Mouse (Mus musculus): ENCODE results near the gene Grid2. TPM values are rescaled to one million over a fixed set of nuclear protein-coding genes. Genes with fewer than 3 reads are reported as not detected.

The Grid2 gene
- polyA plus RNA-seq, 1 experiment, result not detected

DNA sequence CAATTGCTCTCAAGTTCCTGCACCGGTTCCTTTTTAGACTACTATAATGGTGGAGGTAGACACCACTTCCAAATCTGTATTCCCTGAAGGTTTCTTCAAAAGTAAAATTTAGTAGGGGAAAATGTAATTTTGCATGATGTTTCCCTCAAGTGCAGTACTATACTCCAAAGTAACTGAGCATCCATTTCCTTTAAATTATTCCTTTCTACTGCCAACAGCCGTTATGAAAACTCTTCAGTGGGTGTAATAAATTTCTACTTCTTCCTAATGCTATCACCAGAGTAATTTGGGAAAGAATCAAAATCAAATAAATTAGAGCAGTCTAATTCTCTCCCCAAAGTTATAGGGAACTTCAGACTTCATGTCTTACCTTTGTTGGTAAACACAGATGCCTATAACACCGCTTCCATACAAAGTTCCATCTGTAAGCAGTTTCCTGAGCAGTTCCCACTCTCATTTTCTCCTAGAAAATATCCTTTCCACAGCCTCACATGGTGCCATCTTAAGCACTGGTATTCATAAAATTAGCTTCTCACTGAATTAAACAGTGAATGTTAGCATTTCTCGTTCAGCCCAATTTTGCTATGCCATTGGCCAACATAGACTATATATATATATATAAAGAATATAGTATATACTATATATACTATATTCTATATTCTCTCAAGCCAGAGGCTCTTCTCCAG is 1142.9 kb downstream of the Grid2 start:
- H3K27me3 ChIP-seq (replicated peaks), result no peaks in the 10 kb centered on the region
- no peaks in the 10 kb centered on the region for H3K9me3 ChIP-seq
- no peaks in the 10 kb centered on the region for H3K36me3 ChIP-seq (replicated peaks; ENCODE audit: low read length)

DNA sequence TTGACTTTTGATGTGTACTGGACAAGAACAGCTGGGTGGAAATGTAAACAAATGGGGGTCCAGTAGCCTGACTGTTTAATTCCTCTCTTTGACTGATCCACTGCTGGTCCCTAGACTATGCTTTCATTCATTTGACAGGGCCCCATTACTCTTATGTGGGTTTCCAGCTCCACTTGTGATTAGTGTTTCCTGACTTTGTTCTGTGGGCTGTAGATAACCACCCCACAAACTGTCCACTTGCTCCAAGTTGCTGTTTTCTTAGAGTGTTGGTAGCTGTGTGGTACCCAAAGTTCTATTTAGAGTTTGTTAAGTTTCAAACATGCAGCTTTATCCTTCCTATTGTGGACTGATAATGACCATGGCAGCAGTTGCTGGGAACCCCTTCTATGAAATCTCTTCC is 1172.0 kb downstream of the Grid2 start:
- no peaks in the 10 kb centered on the region for H3K27me3 ChIP-seq (replicated peaks)
- H3K9me3 ChIP-seq, result no peaks in the 10 kb centered on the region
- H3K4me3 ChIP-seq (replicated peaks), result no peak overlapping the region
- TF ChIP-seq FLI1 (IDR thresholded peaks at IDR 0.05; ENCODE audit: low read length) (no peak), GATA1 (IDR thresholded peaks at IDR 0.05; ENCODE audit: borderline replicate concordance, low read length) (no peak)
- H3K4me1 ChIP-seq, result no peaks in the 10 kb centered on the region
- H3K36me3 ChIP-seq (replicated peaks; ENCODE audit: low read length), result no peaks in the 10 kb centered on the region

More for the DNA sequence above, 1142.9 kb downstream of the Grid2 start:
- Histone ChIP-seq H3K4me3 (replicated peaks) (no peak overlapping the region), H3K4me1 (no peaks in the 10 kb centered on the region)
- TF ChIP-seq GATA1 (IDR thresholded peaks at IDR 0.05; ENCODE audit: borderline replicate concordance, low read length), result no peak
- TF ChIP-seq FLI1 (IDR thresholded peaks at IDR 0.05; ENCODE audit: low read length), result no peak

DNA sequence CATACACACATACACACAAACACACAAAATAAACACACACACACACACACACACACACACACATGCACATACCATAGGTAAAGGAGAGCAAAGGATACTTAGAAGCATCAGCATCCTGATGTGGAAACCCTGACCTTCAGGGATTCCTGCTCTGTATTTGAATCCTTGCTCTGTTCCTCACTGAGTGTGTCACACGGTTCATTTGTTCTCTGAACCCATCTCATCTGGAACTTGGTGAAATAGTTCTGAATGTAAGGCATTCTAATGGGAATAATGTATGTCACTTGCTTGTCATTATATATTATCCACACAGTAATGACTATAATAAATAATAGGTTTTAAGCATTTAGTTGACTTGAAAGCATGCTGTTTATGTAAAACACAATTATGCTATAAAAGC is 1173.2 kb downstream of the Grid2 start:
- TF ChIP-seq GATA1 (IDR thresholded peaks at IDR 0.05; ENCODE audit: borderline replicate concordance, low read length), result no peak
- no peak for TF ChIP-seq FLI1 (IDR thresholded peaks at IDR 0.05; ENCODE audit: low read length)
- Histone ChIP-seq H3K4me1 (no peaks in the 10 kb centered on the region), H3K4me3 (replicated peaks) (no peak overlapping the region), H3K36me3 (replicated peaks; ENCODE audit: low read length) (no peaks in the 10 kb centered on the region), H3K27me3 (replicated peaks) (no peaks in the 10 kb centered on the region), H3K9me3 (no peaks in the 10 kb centered on the region)

DNA sequence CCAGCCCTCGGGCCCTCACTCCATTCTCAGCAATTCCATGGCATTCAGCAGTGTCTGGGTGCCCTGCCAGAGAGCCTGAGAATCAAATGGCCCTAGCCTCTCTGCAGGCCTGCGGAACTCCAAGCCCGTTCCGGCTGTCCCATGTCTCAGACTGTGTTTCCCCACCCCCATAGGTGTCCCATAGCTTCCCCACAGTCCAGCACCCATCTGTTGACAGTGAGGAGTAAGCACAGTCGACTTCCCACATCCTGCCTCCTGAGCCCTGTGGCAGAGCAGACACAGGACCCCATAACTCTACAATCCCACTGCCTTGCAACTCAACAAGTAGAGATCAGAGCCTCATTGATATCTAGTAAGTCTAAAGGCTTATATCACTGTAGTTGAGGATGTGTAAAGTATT is 1192.5 kb downstream of the Grid2 start:
- Histone ChIP-seq H3K27me3 (replicated peaks) (no peaks in the 10 kb centered on the region), H3K36me3 (replicated peaks; ENCODE audit: low read length) (no peaks in the 10 kb centered on the region), H3K4me3 (replicated peaks) (no peak overlapping the region), H3K9me3 (peaks cover 4% of the 10 kb centered on the region; the same call in 1 of the 2 replicates), H3K4me1 (no peaks in the 10 kb centered on the region)
- no peak for TF ChIP-seq GATA1 (IDR thresholded peaks at IDR 0.05; ENCODE audit: borderline replicate concordance, low read length)
- TF ChIP-seq FLI1 (IDR thresholded peaks at IDR 0.05; ENCODE audit: low read length), result no peak

DNA sequence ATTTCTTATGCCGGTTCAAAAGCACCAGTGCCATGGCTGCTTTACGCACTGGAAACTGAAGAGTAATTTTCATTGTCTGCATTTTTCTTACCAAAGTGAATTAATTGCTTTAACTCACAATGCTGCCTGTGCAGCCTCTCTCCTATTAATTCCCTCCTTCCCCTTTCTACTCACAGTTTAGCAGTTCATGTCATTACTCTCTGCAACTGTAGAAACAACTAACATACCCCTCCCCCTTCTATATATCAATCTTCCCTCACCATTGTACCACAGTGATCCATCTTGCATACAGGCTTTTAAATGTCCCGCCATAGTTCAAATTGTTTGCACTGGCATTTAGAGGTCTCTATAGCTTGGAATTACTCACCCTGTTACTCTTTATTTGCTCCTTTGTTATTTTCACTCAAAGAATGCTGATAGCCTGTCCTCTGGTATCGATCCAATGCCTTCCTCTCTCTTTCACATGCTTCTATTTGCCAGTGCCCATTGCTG is 1193.2 kb downstream of the Grid2 start:
- no peaks in the 10 kb centered on the region for H3K36me3 ChIP-seq (replicated peaks; ENCODE audit: low read length)
- TF ChIP-seq GATA1 (IDR thresholded peaks at IDR 0.05; ENCODE audit: borderline replicate concordance, low read length), result no peak
- no peak for TF ChIP-seq FLI1 (IDR thresholded peaks at IDR 0.05; ENCODE audit: low read length)
- H3K27me3 ChIP-seq (replicated peaks), result no peaks in the 10 kb centered on the region
- no peak overlapping the region for H3K4me3 ChIP-seq (replicated peaks)
- H3K9me3 ChIP-seq, result peaks cover 4% of the 10 kb centered on the region; the same call in 1 of the 2 replicates
- H3K4me1 ChIP-seq, result no peaks in the 10 kb centered on the region

DNA sequence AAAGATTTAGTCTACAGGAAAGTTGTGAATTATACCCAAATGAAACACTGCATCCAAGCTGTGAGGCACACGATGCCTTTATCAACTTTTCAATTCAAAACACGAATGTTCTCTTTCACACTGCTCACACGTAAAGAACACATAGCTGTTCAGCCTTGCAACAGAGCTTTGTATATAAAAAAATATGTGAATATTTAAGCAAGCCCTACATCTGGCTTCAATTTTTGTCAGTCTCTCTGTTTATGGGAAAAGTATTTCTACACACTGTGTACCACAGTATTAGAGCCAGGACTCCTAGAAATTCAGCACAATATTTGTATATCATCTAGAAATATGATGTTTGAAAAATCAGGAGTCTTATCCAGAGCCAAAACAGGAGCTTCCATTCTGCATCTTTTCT is 1195.1 kb downstream of the Grid2 start:
- no peaks in the 10 kb centered on the region for H3K4me1 ChIP-seq
- H3K36me3 ChIP-seq (replicated peaks; ENCODE audit: low read length), result no peaks in the 10 kb centered on the region
- H3K27me3 ChIP-seq (replicated peaks), result no peaks in the 10 kb centered on the region
- peaks cover 4% of the 10 kb centered on the region; the same call in 1 of the 2 replicates for H3K9me3 ChIP-seq
- no peak for TF ChIP-seq FLI1 (IDR thresholded peaks at IDR 0.05; ENCODE audit: low read length)
- TF ChIP-seq GATA1 (IDR thresholded peaks at IDR 0.05; ENCODE audit: borderline replicate concordance, low read length), result no peak
- H3K4me3 ChIP-seq (replicated peaks), result no peak overlapping the region

DNA sequence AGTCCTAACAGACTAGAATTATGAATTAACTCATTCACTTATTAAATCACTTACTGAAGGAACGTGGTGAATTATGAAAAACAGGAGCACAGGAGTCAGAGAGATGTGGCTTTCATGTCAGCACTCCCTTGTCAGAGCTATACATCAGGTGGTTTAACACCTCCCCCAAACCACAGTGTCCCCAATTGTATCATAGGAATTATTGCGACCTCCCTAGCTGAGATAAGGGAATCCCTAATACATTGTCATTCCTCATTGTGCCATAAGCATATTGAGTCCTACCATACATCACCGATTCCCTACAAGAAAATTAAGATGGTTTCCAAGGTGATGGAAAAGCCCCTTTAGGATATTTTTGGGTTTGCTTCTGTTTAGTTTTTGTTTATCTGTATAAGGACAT is 1224.2 kb downstream of the Grid2 start:
- TF ChIP-seq GATA1 (IDR thresholded peaks at IDR 0.05; ENCODE audit: borderline replicate concordance, low read length) (no peak), FLI1 (IDR thresholded peaks at IDR 0.05; ENCODE audit: low read length) (no peak)

DNA sequence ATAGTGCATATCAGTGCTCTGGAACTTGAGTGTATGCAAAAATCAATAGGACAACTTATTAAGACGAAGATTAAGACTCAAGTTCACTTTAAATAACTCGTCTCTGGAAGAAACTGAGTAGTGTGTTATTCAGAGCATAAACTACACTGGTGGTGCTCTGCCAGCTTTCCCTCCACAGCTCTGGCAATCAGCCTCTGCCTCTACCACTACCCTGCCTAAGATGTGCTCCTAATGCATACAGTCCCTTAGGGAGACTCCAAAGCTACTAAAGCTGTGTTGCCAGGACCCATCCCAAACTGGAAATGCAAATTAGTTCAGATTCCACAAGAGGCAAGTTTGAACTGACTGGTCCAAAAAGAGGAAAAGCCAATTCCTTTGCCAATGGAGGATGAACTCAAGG is 1224.9 kb downstream of the Grid2 start:
- Histone ChIP-seq H3K4me1 (no peaks in the 10 kb centered on the region), H3K9me3 (peaks cover 13% of the 10 kb centered on the region), H3K27me3 (replicated peaks) (no peaks in the 10 kb centered on the region), H3K4me3 (replicated peaks) (no peak overlapping the region), H3K36me3 (replicated peaks; ENCODE audit: low read length) (no peaks in the 10 kb centered on the region)
- TF ChIP-seq GATA1 (IDR thresholded peaks at IDR 0.05; ENCODE audit: borderline replicate concordance, low read length), result no peak
- no peak for TF ChIP-seq FLI1 (IDR thresholded peaks at IDR 0.05; ENCODE audit: low read length)

More for the DNA sequence above, 1224.2 kb downstream of the Grid2 start:
- Histone ChIP-seq H3K9me3 (peaks cover 13% of the 10 kb centered on the region), H3K4me1 (no peaks in the 10 kb centered on the region), H3K36me3 (replicated peaks; ENCODE audit: low read length) (no peaks in the 10 kb centered on the region), H3K4me3 (replicated peaks) (no peak overlapping the region), H3K27me3 (replicated peaks) (no peaks in the 10 kb centered on the region)

DNA sequence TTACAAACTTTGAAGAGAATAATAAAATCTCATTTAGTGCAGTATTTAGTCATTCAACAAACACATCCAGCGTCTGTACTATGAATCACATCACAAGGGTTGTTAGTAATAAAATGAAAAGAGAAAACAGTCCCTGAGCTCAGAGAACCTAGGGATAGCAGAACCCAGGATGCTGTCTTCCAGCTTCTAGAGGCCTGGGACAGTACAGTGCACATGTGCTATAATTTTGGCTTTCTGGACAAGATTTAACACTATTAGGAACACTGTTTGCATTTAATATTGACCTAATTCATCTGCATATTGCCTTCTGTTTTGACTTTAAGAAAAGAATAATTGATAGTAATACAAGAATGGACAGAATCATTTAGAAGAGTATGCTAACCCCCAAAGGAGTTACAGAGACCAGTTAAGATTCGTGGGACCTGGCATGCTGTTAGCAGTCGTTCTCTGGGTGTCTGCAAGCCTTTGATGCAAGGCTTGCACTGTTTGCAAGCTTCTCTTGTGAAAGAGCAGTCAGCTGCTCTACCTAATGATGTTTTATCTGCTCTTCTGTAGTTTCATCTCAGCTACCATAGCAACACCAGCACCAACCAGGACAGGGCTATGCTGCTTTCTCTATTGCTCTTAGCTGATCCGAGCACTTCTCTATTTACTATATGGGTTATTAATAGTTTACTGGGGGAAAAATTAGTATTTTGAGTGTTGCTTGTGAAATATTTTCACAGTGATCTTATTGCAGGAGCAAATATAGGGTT is 1234.8 kb downstream of the Grid2 start:
- Histone ChIP-seq H3K4me1 (no peaks in the 10 kb centered on the region), H3K36me3 (replicated peaks; ENCODE audit: low read length) (no peaks in the 10 kb centered on the region), H3K27me3 (replicated peaks) (no peaks in the 10 kb centered on the region), H3K9me3 (no peaks in the 10 kb centered on the region), H3K4me3 (replicated peaks) (no peak overlapping the region)
- TF ChIP-seq FLI1 (IDR thresholded peaks at IDR 0.05; ENCODE audit: low read length), result no peak
- TF ChIP-seq GATA1 (IDR thresholded peaks at IDR 0.05; ENCODE audit: borderline replicate concordance, low read length), result no peak

DNA sequence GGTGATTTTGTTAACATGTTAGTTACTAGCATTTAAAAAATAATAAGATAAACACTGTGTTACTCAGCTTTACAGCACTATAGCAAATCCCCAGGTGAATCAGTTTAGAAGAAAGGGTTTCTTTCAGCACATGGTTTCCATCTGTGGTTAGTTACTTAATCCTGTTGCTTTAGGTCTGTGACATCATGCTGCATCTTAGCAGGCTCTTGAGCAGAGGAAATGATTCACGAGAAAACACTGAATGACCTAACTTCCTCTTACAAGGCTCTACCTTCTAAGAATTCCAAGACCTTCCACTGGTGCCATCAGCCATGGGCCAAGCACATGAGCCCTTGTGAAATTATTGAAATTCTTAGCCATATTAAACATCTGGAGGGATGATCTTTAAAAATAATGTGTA is 1248.7 kb downstream of the Grid2 start:
- Histone ChIP-seq H3K9me3 (no peaks in the 10 kb centered on the region), H3K36me3 (replicated peaks; ENCODE audit: low read length) (no peaks in the 10 kb centered on the region), H3K4me3 (replicated peaks) (no peak overlapping the region), H3K4me1 (no peaks in the 10 kb centered on the region), H3K27me3 (replicated peaks) (no peaks in the 10 kb centered on the region)
- TF ChIP-seq GATA1 (IDR thresholded peaks at IDR 0.05; ENCODE audit: borderline replicate concordance, low read length) (no peak), FLI1 (IDR thresholded peaks at IDR 0.05; ENCODE audit: low read length) (no peak)

Data from megakaryocyte, embryonic 14.5 days (primary cell).